21 mouse cellular contexts compared by ENCODE assay signal in genomic region chr16:22131321-22131720, GRCm38 (mm10). TPM values are rescaled to one million over a fixed set of nuclear protein-coding genes. Genes with fewer than 3 reads are reported as not detected.
DNase-seq lines count a peak whose midpoint lies in the region; ATAC-seq and TF ChIP-seq lines count a peak whose summit lies in the region.
"Had no signal": no experiment of that assay in that cellular context is flagged by ENCODE, and none has a peak within 500 bp of the region (broad histone marks: within the 10 kb centered on the region; RNA-seq: fewer than 3 reads in every experiment).

No protein-coding gene starts in this region.

- no peak for TF ChIP-seq EP300 in liver, postnatal 0 days (IDR thresholded peaks at IDR 0.05; ENCODE audit: low read depth)

- H3K9me3 ChIP-seq in kidney, embryonic 15.5 days (replicated peaks), result no peaks in the 10 kb centered on the region
- no peaks in the 10 kb centered on the region for H3K9me3 ChIP-seq in liver, postnatal 0 days (ENCODE audit: low read length)
- no peaks in the 10 kb centered on the region; the same call in 1 of the 2 replicates for H3K9me3 ChIP-seq in liver, embryonic 12.5 days (replicated peaks)
- H3K9me3 ChIP-seq in forebrain, embryonic 12.5 days, result no peaks in the 10 kb centered on the region
- H3K9me3 ChIP-seq in hindbrain, postnatal 0 days (ENCODE audit: low read length), result no peaks in the 10 kb centered on the region
- H3K9me3 ChIP-seq: embryonic facial prominence, embryonic 10.5 days; hindbrain, embryonic 12.5 days; liver, embryonic 13.5 days; midbrain, embryonic 12.5 days had no signal

- no peak for ATAC-seq in kidney, embryonic 15.5 days (replicated peaks; ENCODE audit: low FRiP score)
- ATAC-seq in liver, postnatal 0 days, result peak; percentile 55; the same call in 1 of the 2 replicates
- no peak for ATAC-seq in liver, embryonic 12.5 days
- no peak for ATAC-seq in forebrain, embryonic 12.5 days (ENCODE audit: low FRiP score)
- ATAC-seq in hindbrain, postnatal 0 days, result no peak
- ATAC-seq: CD4-positive, CD25-positive, alpha-beta regulatory T cell, adult 4 months; forebrain, embryonic 16.5 days; inflammation-experienced regulatory T-cells, adult 6 months had no signal

- no peak overlapping the region for H3K27ac ChIP-seq in kidney, adult 2 months (ENCODE audit: insufficient read depth, low read depth, low read length)
- no peak overlapping the region for H3K27ac ChIP-seq in kidney, embryonic 15.5 days
- H3K27ac ChIP-seq in liver, postnatal 0 days (ENCODE audit: low read depth), result no peak overlapping the region
- H3K27ac ChIP-seq in liver, embryonic 12.5 days, result no peak overlapping the region
- H3K27ac ChIP-seq in forebrain, embryonic 12.5 days, result no peak overlapping the region
- no peak overlapping the region for H3K27ac ChIP-seq in hindbrain, postnatal 0 days
- H3K27ac ChIP-seq: embryonic facial prominence, embryonic 10.5 days; hindbrain, embryonic 12.5 days; liver, embryonic 13.5 days; midbrain, embryonic 12.5 days had no signal

- TF ChIP-seq POLR2A in kidney, adult 2 months (IDR thresholded peaks at IDR 0.05; ENCODE audit: low read depth, low read length), result no peak

- no peaks in the 10 kb centered on the region for H3K27me3 ChIP-seq in kidney, adult 2 months (replicated peaks; ENCODE audit: control insufficient read depth, insufficient read depth, low read length)
- no peaks in the 10 kb centered on the region for H3K27me3 ChIP-seq in kidney, embryonic 15.5 days
- no peaks in the 10 kb centered on the region for H3K27me3 ChIP-seq in liver, postnatal 0 days (ENCODE audit: insufficient read depth, low read length)
- H3K27me3 ChIP-seq in liver, embryonic 12.5 days (replicated peaks), result no peaks in the 10 kb centered on the region
- no peaks in the 10 kb centered on the region for H3K27me3 ChIP-seq in forebrain, embryonic 12.5 days
- no peaks in the 10 kb centered on the region for H3K27me3 ChIP-seq in hindbrain, postnatal 0 days (ENCODE audit: insufficient read depth, low read length)
- H3K27me3 ChIP-seq: heart, embryonic 12.5 days; hindbrain, embryonic 12.5 days; liver, embryonic 13.5 days; midbrain, embryonic 12.5 days had no signal

- no peak overlapping the region for H3K9ac ChIP-seq in kidney, embryonic 15.5 days
- H3K9ac ChIP-seq in liver, postnatal 0 days (replicated peaks), result no peak overlapping the region
- no peak overlapping the region for H3K9ac ChIP-seq in liver, embryonic 12.5 days
- no peak overlapping the region for H3K9ac ChIP-seq in forebrain, embryonic 12.5 days
- no peak overlapping the region for H3K9ac ChIP-seq in hindbrain, postnatal 0 days (replicated peaks; ENCODE audit: low read length)
- H3K9ac ChIP-seq: heart, embryonic 12.5 days; hindbrain, embryonic 12.5 days; liver, embryonic 13.5 days; lung, embryonic 14.5 days; midbrain, embryonic 12.5 days had no signal

- H3K4me3 ChIP-seq in kidney, adult 2 months (ENCODE audit: insufficient read depth, low read depth, low read length), result no peak overlapping the region
- no peak overlapping the region for H3K4me3 ChIP-seq in kidney, embryonic 15.5 days (replicated peaks)
- H3K4me3 ChIP-seq in liver, postnatal 0 days (ENCODE audit: low read depth, low read length), result no peak overlapping the region
- H3K4me3 ChIP-seq in liver, embryonic 12.5 days, result no peak overlapping the region
- no peak overlapping the region for H3K4me3 ChIP-seq in forebrain, embryonic 12.5 days (replicated peaks)
- no peak overlapping the region for H3K4me3 ChIP-seq in hindbrain, postnatal 0 days (ENCODE audit: low read length)
- H3K4me3 ChIP-seq: embryonic facial prominence, embryonic 10.5 days; heart, embryonic 12.5 days; hindbrain, embryonic 12.5 days; liver, embryonic 13.5 days; midbrain, embryonic 12.5 days had no signal

- H3K4me2 ChIP-seq in kidney, embryonic 15.5 days, result no peak overlapping the region
- H3K4me2 ChIP-seq in liver, postnatal 0 days (ENCODE audit: low read depth, low read length), result no peak overlapping the region
- H3K4me2 ChIP-seq in liver, embryonic 12.5 days, result no peak overlapping the region
- no peak overlapping the region for H3K4me2 ChIP-seq in forebrain, embryonic 12.5 days
- H3K4me2 ChIP-seq in hindbrain, postnatal 0 days (ENCODE audit: low read depth, low read length), result no peak overlapping the region
- H3K4me2 ChIP-seq: heart, embryonic 12.5 days; hindbrain, embryonic 12.5 days; liver, embryonic 13.5 days; lung, embryonic 14.5 days; midbrain, embryonic 12.5 days had no signal

- WGBS in kidney, adult 2 months, result 43% methylated on average over 6 of the region's 6 CpGs
- 79% methylated on average over 6 of the region's 6 CpGs for WGBS in kidney, embryonic 15.5 days
- 41% methylated on average over 6 of the region's 6 CpGs for WGBS in liver, postnatal 0 days (ENCODE audit: insufficient replicate concordance)
- WGBS in liver, embryonic 12.5 days (ENCODE audit: insufficient replicate concordance), result 58% methylated on average over 6 of the region's 6 CpGs
- WGBS in forebrain, embryonic 12.5 days, result 92% methylated on average over 6 of the region's 6 CpGs
- 88% methylated on average over 6 of the region's 6 CpGs for WGBS in hindbrain, postnatal 0 days

- DNase-seq in kidney, adult 2 months, result peak; percentile 48
- no peak for DNase-seq in liver, postnatal 0 days
- peak; percentile 41 for DNase-seq in retina, postnatal 7 days (ENCODE audit: low read depth, low spot score)
- DNase-seq in thymus, postnatal 25 days, result peak; percentile 60
- no peak for DNase-seq in hindbrain, postnatal 0 days (ENCODE audit: low spot score)
- DNase-seq: adrenal gland, postnatal 25 days; cerebellum, adult 9-10 months; gastrocnemius, postnatal 14 days; liver, embryonic 13.5 days; lung, embryonic 14.5 days; right cerebral cortex, postnatal 4 days had no signal

- no peak for TF ChIP-seq CTCF in kidney, adult 2 months (conservative IDR thresholded peaks at IDR 0.05; ENCODE audit: insufficient read depth, insufficient read length, low read depth, low read length)
- TF ChIP-seq CTCF in liver, postnatal 0 days (IDR thresholded peaks at IDR 0.05; ENCODE audit: low read depth), result no peak
- TF ChIP-seq CTCF in hindbrain, postnatal 0 days (IDR thresholded peaks at IDR 0.05; ENCODE audit: low read depth), result no peak

- H3K36me3 ChIP-seq in kidney, adult 2 months (ENCODE audit: control insufficient read depth, insufficient read depth, low read length), result no peaks in the 10 kb centered on the region
- 0 out of 2 replicates have a peak, but pooled peaks cover 8% of the 10 kb centered on the region for H3K36me3 ChIP-seq in kidney, embryonic 15.5 days
- no peaks in the 10 kb centered on the region for H3K36me3 ChIP-seq in liver, postnatal 0 days (replicated peaks; ENCODE audit: insufficient read depth, low read length)
- H3K36me3 ChIP-seq in liver, embryonic 12.5 days, result no peaks in the 10 kb centered on the region
- no peaks in the 10 kb centered on the region for H3K36me3 ChIP-seq in forebrain, embryonic 12.5 days (replicated peaks)
- H3K36me3 ChIP-seq in hindbrain, postnatal 0 days (ENCODE audit: insufficient read depth, low read length), result no peaks in the 10 kb centered on the region
- H3K36me3 ChIP-seq: liver, embryonic 13.5 days; midbrain, embryonic 12.5 days had no signal

- H3K4me1 ChIP-seq in kidney, adult 2 months (ENCODE audit: control insufficient read depth, insufficient read depth, low read length), result peaks cover 4% of the 10 kb centered on the region; the same call in 1 of the 2 replicates
- H3K4me1 ChIP-seq in kidney, embryonic 15.5 days, result 0 out of 2 replicates have a peak, but pooled peaks cover 3% of the 10 kb centered on the region
- H3K4me1 ChIP-seq in liver, postnatal 0 days (ENCODE audit: insufficient read depth), result peaks cover 4% of the 10 kb centered on the region; the same call in 1 of the 2 replicates
- H3K4me1 ChIP-seq in liver, embryonic 12.5 days, result no peaks in the 10 kb centered on the region
- H3K4me1 ChIP-seq in forebrain, embryonic 12.5 days, result no peaks in the 10 kb centered on the region
- no peaks in the 10 kb centered on the region for H3K4me1 ChIP-seq in hindbrain, postnatal 0 days (ENCODE audit: insufficient read depth, low read length)
- H3K4me1 ChIP-seq: hindbrain, embryonic 12.5 days; liver, embryonic 13.5 days had no signal

RNA-seq across cellular contexts. Expression of gene Igf2bp2, which starts 31.8 kb away (rescaled TPM):
- 2.1 and 2.3 TPM in 2 replicates for polyA plus RNA-seq in kidney, adult 2 months (2012; rRNA removed)
- polyA plus RNA-seq in kidney, embryonic 15.5 days (2015; fragmentation: Nextera tagmentation; extraction: Ambion mirVana), result 97.9 and 103 TPM in 2 replicates
- polyA plus RNA-seq in liver, postnatal 0 days (2015; fragmentation: Nextera tagmentation; extraction: Ambion mirVana), result 4.9 and 5.2 TPM in 2 replicates
- polyA plus RNA-seq in liver, embryonic 12.5 days (2016; fragmentation: Nextera tagmentation; extraction: Ambion mirVana), result 29.2 and 30.5 TPM in 2 replicates
- polyA plus RNA-seq in forebrain, embryonic 12.5 days (2016; fragmentation: Nextera tagmentation; extraction: Ambion mirVana), result 102 and 106 TPM in 2 replicates
- total RNA-seq in hindbrain, postnatal 0 days (2014; rRNA removed), result 15.8 and 19.1 TPM in 2 replicates
- polyA plus RNA-seq in hindbrain, postnatal 0 days (2015; fragmentation: Nextera tagmentation; extraction: Ambion mirVana), result 7.7 and 8.2 TPM in 2 replicates

Comparison
In these comparisons a context has a peak if more than half of its experiments do, and no peak if none do; other contexts are left out.
1. DNase-seq: peak in kidney, adult 2 months (single experiment), retina, postnatal 7 days (single experiment) and thymus, postnatal 25 days (single experiment); none in liver, postnatal 0 days (single experiment) and hindbrain, postnatal 0 days (single experiment).